Mouse (Mus musculus) heart, postnatal 4 days (tissue): ENCODE data around the gene Rgs18. TPM values are rescaled to one million over a fixed set of nuclear protein-coding genes. Genes with fewer than 3 reads are reported as not detected.

Experiments used
- DNase-seq: peaks from one replicate; pipeline ENCODE4 v3.0.0; 2021
- total RNA-seq, 2 experiments: library from RNA; stranded (reverse); gene quantifications; 2 replicates each; pipeline ENCODE4 v1.2.3; 2021

Gene Rgs18
- under 1 TPM; 0.38 to 0.54 TPM for total RNA-seq

GRCm38 (mm10) chr1:144775331-144775730 is at the start of gene Rgs18:
TSS of gene Rgs18 (minus strand) at chr1:144775435.
- DNase-seq: no peak

- DNase-seq: no peak
Measured at GRCm38 (mm10) chr1:144774394-144774793, 841 bp downstream of the Rgs18 start.

GRCm38 (mm10) chr1:144766218-144766617 is 9.0 kb downstream of the Rgs18 start:
- no peak for DNase-seq

GRCm38 (mm10) chr1:144760792-144761191 is 14.4 kb downstream of the Rgs18 start:
- no peak for DNase-seq

GRCm38 (mm10) chr1:144750763-144751162 is 24.5 kb downstream of the Rgs18 start:
- DNase-seq: no peak

GRCm38 (mm10) chr1:144746182-144746581 is 29.1 kb downstream of the Rgs18 start:
- no peak for DNase-seq

GRCm38 (mm10) chr1:144737739-144738138 is 37.5 kb downstream of the Rgs18 start:
- DNase-seq: no peak

GRCm38 (mm10) chr1:144720736-144721135 is 54.5 kb downstream of the Rgs18 start:
- DNase-seq: no peak

GRCm38 (mm10) chr1:144704373-144704772 is 70.9 kb downstream of the Rgs18 start:
- no peak for DNase-seq

Other genes starting within 250 kb of the Rgs18 start
- gene Rgs21, start 207.8 kb downstream of the Rgs18 start, total RNA-seq: not detected